Mouse (Mus musculus) heart, adult 8-10 months (tissue): ENCODE data around the gene Ntn5. TPM values are rescaled to one million over a fixed set of nuclear protein-coding genes. Genes with fewer than 3 reads are reported as not detected.

Source experiments
- DNase-seq: peaks from one replicate; pipeline ENCODE4 v3.0.0; 2022; ENCODE audit warnings: low spot score
- total RNA-seq, 4 experiments: library from RNA; stranded (reverse); gene quantifications; 2 replicates each; pipeline ENCODE4 v1.2.4; 2022

The Ntn5 gene
- total RNA-seq, 4 experiments from 2014 or later: 0.22 to 0.25 TPM; not detected in 2

GRCm38 (mm10) chr7:45712022-45712757 is 28.4 kb downstream of the Ntn5 start:
- DNase-seq: no peak

- DNase-seq: no peak
Measured at GRCm38 (mm10) chr7:45713396-45713795, 29.6 kb downstream of the Ntn5 start.

DNA sequence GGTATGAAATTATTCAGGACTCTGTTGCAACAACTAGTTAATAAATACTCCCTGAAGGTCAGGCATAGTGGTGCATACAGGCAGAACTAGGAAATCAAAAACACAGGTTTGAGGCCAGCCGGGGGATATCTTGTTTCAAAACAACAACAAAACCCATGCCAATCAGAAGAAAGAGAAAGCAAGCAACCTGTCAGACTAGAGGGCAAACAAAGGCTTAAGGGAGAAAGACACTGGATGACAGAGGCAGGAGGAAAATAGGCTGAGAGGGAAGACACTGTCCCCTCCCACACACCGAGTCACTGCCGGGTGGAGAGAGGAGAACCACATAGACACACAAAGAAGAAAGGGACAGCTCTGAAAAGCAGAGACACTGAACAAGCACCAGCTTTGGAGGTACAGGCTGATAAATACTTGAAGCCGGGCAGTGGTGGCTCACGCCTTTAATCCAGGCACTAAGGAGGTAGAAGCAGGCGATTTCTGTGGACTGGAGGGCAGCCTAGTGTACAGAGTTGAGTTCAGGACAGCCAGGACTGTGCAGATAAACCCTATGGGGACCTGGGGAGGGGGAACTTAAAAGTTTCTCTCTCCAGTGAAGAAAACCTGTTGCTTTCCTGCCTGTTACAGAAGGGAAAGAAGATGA is 30.2 kb downstream of the Ntn5 start:
- DNase-seq: no peak

DNA sequence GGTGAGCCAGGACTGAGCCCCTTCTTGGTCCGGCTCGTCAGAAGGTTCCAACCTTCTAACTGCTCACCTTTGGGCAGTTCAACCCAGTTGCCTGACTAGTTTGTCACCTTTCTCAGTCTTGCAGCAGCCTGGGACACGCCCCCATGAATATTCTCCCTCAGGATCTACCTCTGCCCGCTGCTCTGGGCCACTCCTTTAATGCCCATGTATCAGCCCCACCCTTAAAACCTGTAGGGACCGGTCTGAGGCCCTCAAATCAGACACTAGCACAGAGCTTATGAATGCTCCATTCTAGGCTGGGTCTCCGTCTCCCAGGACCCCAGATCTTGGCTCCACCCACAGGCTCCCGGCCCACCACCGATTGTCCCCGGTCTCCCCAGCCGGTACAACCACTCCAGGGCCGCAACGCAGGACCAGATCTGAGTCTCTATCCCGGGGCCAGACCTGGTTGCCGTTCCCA is 30.8 kb downstream of the Ntn5 start:
- DNase-seq: no peak

- DNase-seq: peak; percentile 97
Measured at GRCm38 (mm10) chr7:45715090-45715708, 31.4 kb downstream of the Ntn5 start, which contains the start of gene Rpl18. Gene Rpl18, plus strand, starts transcription at chr7:45715457.

GRCm38 (mm10) chr7:45715741-45716459 is 32.1 kb downstream of the Ntn5 start:
- no peak for DNase-seq

DNA sequence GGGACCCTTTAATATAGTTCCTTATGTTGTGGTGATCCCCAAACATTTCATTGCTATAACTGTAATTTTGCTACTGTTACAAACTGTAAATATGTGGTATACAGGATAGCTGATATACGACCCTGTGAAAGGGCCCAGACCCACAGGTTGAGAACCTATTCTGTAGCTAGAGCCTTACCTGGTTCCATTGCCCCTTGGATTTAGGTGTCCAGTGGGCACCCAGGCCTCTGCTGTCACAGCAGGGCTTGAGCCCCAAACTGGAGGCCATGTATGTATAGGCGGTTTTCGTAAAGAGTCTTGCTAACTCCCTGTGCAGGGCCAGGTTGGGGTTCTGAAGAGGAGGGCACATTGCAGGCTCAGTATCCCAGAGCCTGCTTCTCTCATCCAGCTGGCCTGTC is 32.6 kb downstream of the Ntn5 start:
- DNase-seq: no peak

DNA sequence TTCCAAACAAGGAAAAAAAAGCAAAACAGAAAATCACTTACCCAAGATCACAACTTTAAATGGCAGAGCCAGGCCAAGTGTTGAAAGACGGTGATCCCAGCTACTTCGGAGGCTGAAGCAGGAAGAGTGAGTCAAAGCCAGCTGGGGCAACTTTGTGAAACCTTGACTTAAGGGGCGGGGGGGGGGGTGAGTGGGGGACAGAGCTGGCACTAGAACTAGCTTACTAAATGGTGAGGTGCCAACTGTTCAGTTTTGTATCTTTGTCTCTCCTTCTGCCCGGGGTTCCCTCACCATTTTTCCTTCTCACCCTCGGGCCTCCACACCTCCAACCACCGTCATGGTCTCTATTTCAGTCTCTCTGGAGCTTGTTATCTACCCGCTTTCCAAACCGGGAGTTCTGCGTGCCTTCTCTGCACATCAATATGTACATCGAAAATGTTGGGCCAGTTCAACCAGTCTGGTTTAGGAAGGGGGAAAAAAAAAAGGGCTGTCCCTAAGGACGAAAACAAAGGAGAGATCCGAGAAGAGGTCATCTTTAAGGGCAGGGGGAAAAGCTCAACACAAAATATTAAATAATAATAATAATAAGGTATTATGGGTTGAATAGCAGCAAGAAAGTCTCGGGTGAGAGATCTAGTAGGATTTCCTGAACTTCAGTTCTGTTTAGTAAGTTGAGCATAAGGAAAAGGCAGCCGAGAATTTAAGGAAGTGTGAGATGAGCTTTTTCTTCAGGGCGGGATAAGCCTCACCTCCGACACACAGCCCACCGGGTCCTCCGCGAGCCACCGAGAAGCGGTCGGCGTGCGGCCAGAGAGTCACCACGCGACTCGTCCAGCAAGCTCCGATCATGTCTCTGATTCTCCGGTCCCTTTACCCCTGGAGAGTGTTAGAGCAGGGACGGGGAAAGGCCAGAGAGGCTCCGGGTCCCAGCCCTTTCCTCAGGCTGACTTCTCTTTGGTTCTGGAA is 33.4 kb downstream of the Ntn5 start:
- DNase-seq: no peak

- peak; percentile 98 for DNase-seq
Measured at GRCm38 (mm10) chr7:45717918-45718297, 34.1 kb downstream of the Ntn5 start, which contains the start of gene Sphk2. Gene Sphk2, minus strand, starts transcription at chr7:45718002.

DNA sequence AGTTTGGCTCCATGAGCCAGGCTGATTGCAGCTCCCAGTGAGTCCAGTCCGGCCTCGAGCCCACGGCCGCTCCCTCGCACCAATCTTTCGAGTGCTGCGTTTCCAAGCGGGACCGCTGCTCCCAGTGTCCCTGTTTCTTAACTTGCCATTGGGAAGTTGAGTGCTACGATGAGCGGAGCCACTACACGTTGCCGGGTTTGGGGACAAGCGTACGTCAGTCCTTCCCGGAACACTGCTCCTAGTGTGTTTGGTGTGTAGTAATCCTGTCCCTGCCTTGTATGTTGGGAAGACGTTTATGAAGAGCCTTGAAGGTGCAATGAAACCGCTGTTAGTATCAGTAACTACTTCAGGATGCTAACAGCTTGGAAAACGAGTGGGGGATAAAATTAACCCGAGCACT is 34.5 kb downstream of the Ntn5 start:
- DNase-seq: no peak

DNA sequence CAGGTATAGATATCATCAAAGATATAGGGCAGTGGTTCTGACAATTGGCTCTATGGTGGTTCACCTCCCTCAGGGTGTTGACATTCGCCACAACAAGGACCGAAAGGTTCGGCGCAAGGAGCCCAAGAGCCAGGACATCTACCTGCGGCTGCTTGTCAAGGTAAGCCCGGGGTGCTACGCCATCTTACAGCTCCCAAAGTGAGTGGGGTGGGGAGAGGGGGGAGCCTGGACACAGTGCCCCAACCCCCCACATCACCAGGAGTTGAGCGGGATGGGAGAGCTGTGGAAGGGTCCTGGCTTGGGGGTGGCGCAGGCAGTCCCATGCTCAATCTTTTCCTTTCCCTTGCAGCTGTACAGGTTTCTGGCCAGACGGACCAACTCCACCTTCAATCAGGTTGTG is 35.4 kb downstream of the Ntn5 start:
- DNase-seq: no peak

DNA sequence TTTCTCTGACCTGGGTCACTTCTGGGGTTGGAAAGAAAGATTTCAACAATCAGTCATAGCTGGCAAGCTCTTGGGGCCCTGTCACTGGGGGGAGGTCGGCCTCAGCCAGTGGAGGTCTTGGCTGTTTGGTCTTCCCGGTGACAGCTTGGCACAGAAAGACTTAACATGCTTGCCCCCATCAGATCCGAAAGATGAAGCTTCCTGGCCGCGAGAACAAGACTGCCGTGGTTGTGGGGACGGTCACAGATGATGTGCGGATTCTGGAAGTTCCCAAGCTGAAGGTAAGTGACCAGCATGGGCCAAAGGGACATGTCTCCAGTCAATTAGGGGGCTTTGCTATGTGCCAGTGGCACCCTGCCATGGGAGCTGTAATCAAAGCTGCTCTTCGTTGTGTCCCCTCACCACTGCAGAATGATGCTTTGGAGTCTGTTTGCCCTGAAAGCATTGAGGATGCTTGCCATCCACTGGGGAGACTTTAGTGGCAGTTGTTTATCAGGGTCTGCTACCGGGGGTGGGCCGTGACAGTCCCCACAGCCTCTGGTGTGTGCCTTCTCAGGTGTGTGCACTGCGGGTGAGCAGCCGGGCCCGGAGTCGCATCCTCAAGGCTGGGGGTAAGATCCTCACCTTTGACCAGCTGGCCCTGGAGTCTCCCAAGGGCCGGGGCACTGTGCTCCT is 36.1 kb downstream of the Ntn5 start:
- no peak for DNase-seq

DNA sequence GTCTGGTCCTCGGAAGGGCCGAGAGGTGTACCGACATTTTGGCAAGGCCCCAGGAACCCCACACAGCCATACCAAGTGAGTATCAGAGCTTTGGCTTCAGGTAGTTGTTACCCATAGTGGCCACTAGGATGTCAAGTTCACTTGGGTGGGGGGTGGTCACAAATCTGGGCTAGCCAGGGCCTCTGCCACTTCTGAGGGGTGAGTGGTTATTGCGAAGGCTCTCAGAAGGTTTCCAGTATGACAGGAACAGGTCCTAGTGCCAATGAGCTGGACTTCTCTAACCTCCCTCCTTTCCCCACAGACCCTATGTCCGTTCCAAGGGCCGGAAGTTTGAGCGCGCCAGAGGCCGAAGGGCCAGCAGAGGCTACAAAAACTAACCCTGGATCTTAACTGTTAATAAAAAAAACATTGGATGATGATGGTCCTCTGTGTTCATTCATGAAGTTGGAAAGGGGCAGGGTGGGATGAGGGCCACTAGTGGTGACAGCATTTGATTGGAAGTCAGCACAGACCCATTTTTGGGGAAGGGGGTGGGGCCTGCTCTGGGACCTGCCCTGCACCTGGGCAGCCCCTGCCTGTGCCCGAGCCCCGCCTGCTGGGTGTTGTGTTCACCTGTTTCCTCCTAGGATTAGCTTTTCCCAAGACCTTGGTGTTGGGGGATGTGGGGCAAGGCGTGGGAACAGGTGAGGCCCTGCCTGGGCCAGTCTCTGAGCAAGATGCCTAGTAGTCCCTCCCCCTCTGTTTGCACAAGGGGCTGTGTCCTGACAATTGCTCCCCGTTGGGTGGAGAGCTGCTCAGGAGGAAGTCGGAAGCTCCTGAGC is 36.8 kb downstream of the Ntn5 start, which contains the start of gene Fam83e:
Gene Fam83e, plus strand, starts transcription at position 800 of the 821 bp plus-strand sequence.
- no peak for DNase-seq

DNA sequence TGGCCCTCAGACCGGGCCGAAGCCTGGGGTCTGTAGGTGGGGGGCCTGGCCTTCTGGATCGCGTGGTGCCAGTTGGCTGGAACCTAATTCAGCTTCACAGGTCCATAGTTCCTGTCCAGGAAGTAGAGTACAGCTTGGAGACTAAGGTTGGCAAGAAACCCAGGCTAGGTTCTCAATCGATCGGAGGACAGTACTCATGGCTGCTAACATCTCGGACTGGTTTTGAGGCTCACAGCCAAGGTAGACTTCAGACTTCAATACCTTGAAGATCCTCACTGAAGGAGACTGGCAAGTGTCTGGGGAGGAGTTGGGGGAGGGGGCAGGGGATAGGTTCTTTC is 37.4 kb downstream of the Ntn5 start:
- DNase-seq: no peak

- DNase-seq: no peak
Measured at GRCm38 (mm10) chr7:45721642-45722347, 38.0 kb downstream of the Ntn5 start.

GRCm38 (mm10) chr7:45722348-45722713 is 38.5 kb downstream of the Ntn5 start:
- no peak for DNase-seq

DNA sequence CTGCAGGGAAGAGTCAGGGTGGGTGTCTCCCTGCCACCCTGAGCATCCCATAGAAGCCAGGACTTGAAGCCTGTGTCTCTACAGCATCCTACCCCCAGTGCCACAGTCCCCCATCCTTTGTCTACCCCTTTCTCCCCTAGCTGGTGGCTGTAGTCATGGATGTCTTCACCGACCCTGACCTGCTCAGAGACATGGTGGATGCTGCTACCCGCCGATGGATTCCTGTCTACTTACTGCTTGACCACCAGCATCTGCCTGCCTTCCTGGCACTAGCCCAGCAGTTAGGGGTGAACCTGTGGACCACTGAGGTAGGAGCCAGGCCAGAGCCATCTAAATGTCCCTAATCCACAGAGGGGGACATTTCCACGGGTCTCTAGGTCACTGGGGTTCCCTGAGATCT is 39.5 kb downstream of the Ntn5 start:
- no peak for DNase-seq

DNA sequence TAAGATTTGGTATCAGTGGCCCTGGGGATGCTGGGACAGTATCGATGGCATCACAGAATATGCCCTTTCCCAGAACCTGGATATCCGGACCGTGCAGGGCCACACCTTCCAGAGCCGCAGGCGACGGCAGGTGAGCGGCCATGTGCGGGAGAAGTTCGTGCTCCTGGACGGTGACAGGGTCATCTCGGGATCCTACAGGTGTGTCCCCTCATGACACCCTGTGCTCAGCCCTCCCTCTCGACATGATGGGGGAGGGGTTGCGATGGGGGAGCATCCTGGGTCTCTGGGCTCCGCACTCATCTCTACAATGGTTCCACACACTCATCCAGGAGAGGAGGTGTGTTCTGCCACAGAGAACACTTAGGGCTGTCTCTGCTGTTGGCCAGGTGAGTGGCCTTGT is 40.0 kb downstream of the Ntn5 start:
- DNase-seq: no peak

- no peak for DNase-seq
Measured at GRCm38 (mm10) chr7:45725151-45725550, 41.3 kb downstream of the Ntn5 start.
